Mouse (Mus musculus) intestine, postnatal 0 days (tissue): ENCODE results near the gene Pus3. TPM values are rescaled to one million over a fixed set of nuclear protein-coding genes. Genes with fewer than 3 reads are reported as not detected.

ENCODE experiments used
- ATAC-seq: fragments of 200-750 bp; cut with Nextera tagmentation; 2 replicates; pipeline ENCODE4 v1.8.0; 2017; ENCODE audit warnings: mild to moderate bottlenecking, moderate TSS enrichment, moderate library complexity
- H3K27ac ChIP-seq: fragments of 300-500 bp; sonication (generic); 2 replicates; pipeline ENCODE4 v1.5.1; 2014; ENCODE audit warnings: mild to moderate bottlenecking, low read depth, low read length, moderate library complexity
- H3K27me3 ChIP-seq: fragments of 300-500 bp; sonication (generic); replicated peaks from 2 replicates; pipeline ENCODE4 v1.6.1; 2014; ENCODE audit warnings: low read length, mixed read lengths; ENCODE audit not compliant: control insufficient read depth, insufficient read depth
- H3K36me3 ChIP-seq: fragments of 300-500 bp; sonication (generic); 2 replicates; pipeline ENCODE4 v1.6.1; 2014; ENCODE audit warnings: mild to moderate bottlenecking, moderate library complexity; ENCODE audit not compliant: control insufficient read depth, insufficient read depth
- H3K4me1 ChIP-seq: fragments of 300-500 bp; sonication (generic); replicated peaks from 2 replicates; pipeline ENCODE4 v1.6.1; 2014; ENCODE audit warnings: antibody characterized with exemption, low read length, mixed read lengths; ENCODE audit not compliant: control insufficient read depth, insufficient read depth
- H3K4me2 ChIP-seq: fragments of 300-500 bp; sonication (generic); replicated peaks from 2 replicates; pipeline ENCODE4 v1.6.1; 2014; ENCODE audit warnings: low read depth, mild to moderate bottlenecking, moderate library complexity
- H3K4me3 ChIP-seq: fragments of 300-500 bp; sonication (generic); 2 replicates; pipeline ENCODE4 v1.5.1; 2014; ENCODE audit warnings: low read depth, low read length
- H3K9ac ChIP-seq: fragments of 300-500 bp; sonication (generic); 2 replicates; pipeline ENCODE4 v1.6.1; 2014; ENCODE audit warnings: mild to moderate bottlenecking, low read depth, low read length
- H3K9me3 ChIP-seq: fragments of 300-500 bp; sonication (generic); 2 replicates; pipeline ENCODE4 v1.6.1; 2016; ENCODE audit warnings: mixed run types; ENCODE audit not compliant: control insufficient read depth
- CTCF ChIP-seq: sonication (generic); IDR thresholded peaks from 2 replicates; pipeline ENCODE4 v1.5.1; 2016; ENCODE audit warnings: low read depth, mild to moderate bottlenecking, control low read depth, antibody characterized with exemption, moderate library complexity
- WGBS: fragments of 180-500 bp; shearing (Covaris S2); extraction: QIAGEN DNeasy Blood & Tissue Kit; methylation state at CpG from one replicate; pipeline ENCODE4 v1.1.7; 2014; 5-methylcytosine and 5-hydroxymethylcytosine counted together
- polyA plus RNA-seq: library from polyadenylated mRNA; unstranded; fragments of >200 nt; fragmentation: Nextera tagmentation; extraction: Ambion mirVana; gene quantifications from 2 replicates; pipeline ENCODE4 v1.2.1, GENCODE M21; 2015

Gene Pus3
- polyA plus RNA-seq, 1 experiment from 2014 or later = 6.5 TPM

- no peak for ATAC-seq
- H3K27me3 ChIP-seq = peaks cover 14% of the 10 kb centered on the region
- no peak for TF ChIP-seq CTCF
These were observed 1.8 kb upstream of the Pus3 start for GRCm38 (mm10) chr9:35556494-35557102.

GRCm38 (mm10) chr9:35559009-35559890 is 855 bp downstream of the Pus3 start:
- Histone ChIP-seq H3K36me3 (peaks cover 6% of the 10 kb centered on the region; the same call in 1 of the 2 replicates), H3K27ac (no peak overlapping the region), H3K4me3 (peak overlapping the region; percentile 65), H3K4me1 (peaks cover 11% of the 10 kb centered on the region; the same call in 1 of the 2 replicates), H3K27me3 (peaks cover 14% of the 10 kb centered on the region), H3K9me3 (no peaks in the 10 kb centered on the region), H3K4me2 (peak overlapping the region; percentile 97), H3K9ac (no peak overlapping the region; the same call in 1 of the 2 replicates)
- peak; percentile 79 for ATAC-seq
- TF ChIP-seq CTCF = no peak
- 2% methylated on average over 31 of the region's 31 CpGs for WGBS

More at GRCm38 (mm10) chr9:35556494-35557102, 1.8 kb upstream of the Pus3 start:
- Histone ChIP-seq H3K36me3 (peaks cover 3% of the 10 kb centered on the region; the same call in 1 of the 2 replicates), H3K27ac (no peak overlapping the region), H3K9me3 (no peaks in the 10 kb centered on the region), H3K4me3 (no peak overlapping the region), H3K4me2 (no peak overlapping the region), H3K9ac (no peak overlapping the region), H3K4me1 (peaks cover 11% of the 10 kb centered on the region; the same call in 1 of the 2 replicates)
- WGBS = 65% methylated on average over 12 of the region's 12 CpGs

- peaks cover 13% of the 10 kb centered on the region; the same call in 1 of the 2 replicates for H3K36me3 ChIP-seq
- H3K4me1 ChIP-seq = peaks cover 11% of the 10 kb centered on the region; the same call in 1 of the 2 replicates
- TF ChIP-seq CTCF = no peak
- H3K4me2 ChIP-seq = no peak overlapping the region
- no peaks in the 10 kb centered on the region for H3K9me3 ChIP-seq
- H3K4me3 ChIP-seq = no peak overlapping the region
- H3K27me3 ChIP-seq = peaks cover 14% of the 10 kb centered on the region
- H3K27ac ChIP-seq = no peak overlapping the region
- H3K9ac ChIP-seq = no peak overlapping the region
- WGBS = 91% methylated on average over 11 of the region's 11 CpGs
- no peak for ATAC-seq
These were observed 2.7 kb downstream of the Pus3 start for GRCm38 (mm10) chr9:35561076-35561475.

GRCm38 (mm10) chr9:35561583-35561982 is 3.2 kb downstream of the Pus3 start:
- Histone ChIP-seq H3K4me3 (no peak overlapping the region), H3K4me2 (no peak overlapping the region), H3K9me3 (no peaks in the 10 kb centered on the region), H3K4me1 (peaks cover 11% of the 10 kb centered on the region; the same call in 1 of the 2 replicates), H3K27ac (no peak overlapping the region), H3K27me3 (peaks cover 14% of the 10 kb centered on the region), H3K9ac (no peak overlapping the region), H3K36me3 (peaks cover 16% of the 10 kb centered on the region)
- WGBS = 85% methylated on average over 6 of the region's 6 CpGs
- no peak for TF ChIP-seq CTCF
- no peak for ATAC-seq

- ATAC-seq = no peak
- no peak overlapping the region for H3K27ac ChIP-seq
- no peak overlapping the region for H3K4me2 ChIP-seq
- H3K9ac ChIP-seq = no peak overlapping the region
- WGBS = 87% methylated on average over 5 of the region's 5 CpGs
- H3K9me3 ChIP-seq = no peaks in the 10 kb centered on the region
- H3K4me3 ChIP-seq = no peak overlapping the region
- no peak for TF ChIP-seq CTCF
- H3K27me3 ChIP-seq = no peaks in the 10 kb centered on the region
- peaks cover 5% of the 10 kb centered on the region; the same call in 1 of the 2 replicates for H3K4me1 ChIP-seq
- H3K36me3 ChIP-seq = peaks cover 18% of the 10 kb centered on the region
These were observed 6.3 kb downstream of the Pus3 start for GRCm38 (mm10) chr9:35564536-35565240.

GRCm38 (mm10) chr9:35567995-35568394 is 9.6 kb downstream of the Pus3 start:
- no peaks in the 10 kb centered on the region for H3K27me3 ChIP-seq
- H3K9me3 ChIP-seq = no peaks in the 10 kb centered on the region
- H3K9ac ChIP-seq = no peak overlapping the region
- no peak overlapping the region for H3K27ac ChIP-seq
- H3K4me1 ChIP-seq = no peaks in the 10 kb centered on the region
- WGBS = 86% methylated on average over 3 of the region's 3 CpGs
- no peak for ATAC-seq
- H3K4me3 ChIP-seq = no peak overlapping the region
- H3K36me3 ChIP-seq = peaks cover 12% of the 10 kb centered on the region; the same call in 1 of the 2 replicates
- no peak for TF ChIP-seq CTCF
- H3K4me2 ChIP-seq = no peak overlapping the region
